Mouse (Mus musculus) urinary bladder, postnatal 36 days (tissue): ENCODE data around the gene Catsper3.

Source experiments
- DNase-seq, 2 experiments: peaks; one replicate each; pipeline ENCODE4 v3.0.0; 2022; ENCODE audit warnings: low spot score in 2 of 2, mixed read lengths in 1 of 2

Gene Catsper3

GRCm38 (mm10) chr13:55852205-55852604, 67.8 kb downstream of the Catsper3 start:
- no peak for DNase-seq

DNA sequence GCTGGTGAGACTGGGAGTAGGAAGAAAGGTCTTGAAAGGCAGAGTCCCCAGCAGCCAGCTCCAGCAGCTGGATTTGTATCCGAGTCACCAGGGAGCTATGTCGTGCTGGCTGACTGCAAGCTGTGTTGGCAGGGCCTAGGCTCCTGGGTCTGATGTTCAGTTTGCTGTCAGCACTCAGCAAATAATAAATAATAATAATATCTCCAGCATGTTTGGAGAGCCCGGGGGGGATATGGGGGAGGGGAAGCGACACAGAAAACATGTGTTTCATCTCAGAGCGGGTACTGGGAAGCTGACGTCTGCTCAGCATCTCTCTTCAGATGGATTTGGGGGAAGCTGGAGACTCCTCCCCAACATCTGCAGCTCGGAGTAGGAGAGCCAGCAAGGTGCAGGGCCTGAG, 71.4 kb downstream of the Catsper3 start:
- peak in 1 of 2 experiments; percentile 14 for DNase-seq

- no peak for DNase-seq
Measured at GRCm38 (mm10) chr13:55858463-55858862, 74.1 kb downstream of the Catsper3 start.
